Mouse (Mus musculus): ENCODE measurements around the gene Slc2a12. TPM values are rescaled to one million over a fixed set of nuclear protein-coding genes. Genes with fewer than 3 reads are reported as not detected.

Slc2a12 gene
- polyA plus RNA-seq, 1 experiment: 0.01 TPM

DNA sequence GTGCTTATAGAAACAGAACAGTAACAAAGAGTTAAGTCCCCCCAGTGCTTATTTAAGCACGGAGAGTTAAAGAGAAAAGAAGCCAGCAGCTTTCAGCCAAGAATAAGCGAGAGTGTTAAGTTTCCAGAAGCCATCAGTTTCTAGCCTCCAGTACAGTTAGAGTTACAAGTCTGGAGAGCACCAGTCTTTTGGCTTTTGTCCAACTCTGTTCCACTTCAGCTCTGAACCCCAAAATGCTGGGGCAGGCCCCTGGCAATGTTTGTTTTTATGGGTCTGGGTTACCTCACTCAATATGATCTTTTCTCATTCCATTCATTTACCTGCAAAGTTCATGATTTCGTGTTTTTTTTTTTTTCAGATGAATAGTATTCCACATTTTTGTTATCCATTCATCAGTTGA, 7.6 kb upstream of the Slc2a12 start:
- no peak overlapping the region for H3K4me3 ChIP-seq
- no peaks in the 10 kb centered on the region for H3K79me2 ChIP-seq (ENCODE audit: control insufficient read depth, insufficient read depth)
- H3K4me2 ChIP-seq (ENCODE audit: low read depth): peak overlapping the region; percentile 27
- no peak for TF ChIP-seq REST (IDR thresholded peaks at IDR 0.05; ENCODE audit: insufficient read depth, insufficient read length)
- no peak for TF ChIP-seq MYOG (IDR thresholded peaks at IDR 0.05; ENCODE audit: control insufficient read depth in 1 of 3, insufficient read depth in 1 of 3, insufficient read length in 2 of 3, low read depth in 2 of 3)
- no peak for TF ChIP-seq USF1 (IDR thresholded peaks at IDR 0.05; ENCODE audit: low read depth)
- TF ChIP-seq SRF (IDR thresholded peaks at IDR 0.05; ENCODE audit: control insufficient read depth, insufficient read length, low read depth): no peak
- TF ChIP-seq TCF12 (IDR thresholded peaks at IDR 0.05; ENCODE audit: insufficient read depth, poor library complexity, severe bottlenecking): no peak
- TF ChIP-seq CEBPB (IDR thresholded peaks at IDR 0.05; ENCODE audit: insufficient read depth, poor library complexity, severe bottlenecking): no peak
- TF ChIP-seq TCF3 (IDR thresholded peaks at IDR 0.05; ENCODE audit: insufficient read length, low read depth): no peak
- TF ChIP-seq POLR2A (IDR thresholded peaks at IDR 0.05; ENCODE audit: insufficient read length, low read depth): no peak
- no peak for TF ChIP-seq MYOD1 (IDR thresholded peaks at IDR 0.05; ENCODE audit: control insufficient read depth in 1 of 3, insufficient read length in 2 of 3, low read depth in 2 of 3)
- no peak for TF ChIP-seq MAX (IDR thresholded peaks at IDR 0.05; ENCODE audit: low read depth)
- TF ChIP-seq POLR2AphosphoS2 (IDR thresholded peaks at IDR 0.05; ENCODE audit: insufficient read length, low read depth): no peak
- TF ChIP-seq E2F4 (IDR thresholded peaks at IDR 0.05; ENCODE audit: insufficient read depth): no peak
- no peaks in the 10 kb centered on the region for H3K36me3 ChIP-seq (ENCODE audit: control insufficient read depth, insufficient read depth)
- H3K27me3 ChIP-seq (ENCODE audit: control insufficient read depth, insufficient read depth, insufficient read length): no peaks in the 10 kb centered on the region
- H3ac ChIP-seq (ENCODE audit: control insufficient read depth, insufficient read length): no peak overlapping the region

DNA sequence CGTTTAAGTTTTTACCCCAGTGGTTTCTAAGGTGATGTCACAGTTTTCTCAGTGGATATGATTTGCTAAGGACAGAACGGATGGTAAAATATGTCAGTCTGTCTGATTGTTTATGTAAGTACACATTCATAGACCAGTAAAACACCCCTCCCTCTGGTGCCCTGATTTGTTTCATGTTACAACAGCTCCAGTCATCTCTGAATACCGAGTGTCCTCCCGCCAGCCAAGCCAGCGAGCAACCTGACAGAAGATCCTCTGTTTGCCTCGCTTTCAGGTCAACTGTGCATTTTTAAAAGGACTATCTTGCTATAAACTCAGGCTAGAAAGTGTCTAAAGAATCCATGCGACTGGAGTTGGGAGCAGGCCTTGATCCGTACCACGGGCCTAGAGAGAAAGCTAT, 640 bp upstream of the Slc2a12 start:
- no peak overlapping the region for H3K4me3 ChIP-seq
- H3K79me2 ChIP-seq (ENCODE audit: control insufficient read depth, insufficient read depth): no peaks in the 10 kb centered on the region

DNA sequence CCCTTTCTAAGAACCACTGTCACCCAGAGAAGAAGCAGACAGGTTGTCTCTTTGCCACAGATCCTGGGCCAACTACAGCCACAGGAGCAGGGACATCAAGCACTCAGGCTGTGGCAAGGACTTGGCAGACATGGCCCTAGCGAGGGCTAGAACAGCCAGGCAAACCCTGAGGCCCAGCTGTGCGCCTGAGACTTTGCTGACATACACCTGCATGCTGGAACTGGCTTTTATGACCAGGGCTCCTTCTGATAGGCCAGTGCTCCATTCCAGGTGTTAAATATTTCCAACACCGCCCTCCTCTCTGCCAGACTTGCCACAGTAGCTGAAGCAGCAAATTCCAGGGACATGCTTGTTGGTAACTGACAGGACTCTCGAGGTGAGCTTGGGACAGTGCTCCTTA, 3.9 kb downstream of the Slc2a12 start:
- Histone ChIP-seq H3K79me2 (ENCODE audit: control insufficient read depth, insufficient read depth) (no peaks in the 10 kb centered on the region), H3K4me2 (ENCODE audit: low read depth) (no peak overlapping the region), H3K36me3 (ENCODE audit: control insufficient read depth, insufficient read depth) (no peaks in the 10 kb centered on the region), H3K27me3 (ENCODE audit: control insufficient read depth, insufficient read depth, insufficient read length) (peaks cover 5% of the 10 kb centered on the region), H3ac (ENCODE audit: control insufficient read depth, insufficient read length) (no peak overlapping the region), H3K4me3 (no peak overlapping the region)
- no peak for TF ChIP-seq E2F4 (IDR thresholded peaks at IDR 0.05; ENCODE audit: insufficient read depth)
- TF ChIP-seq MYOG (IDR thresholded peaks at IDR 0.05; ENCODE audit: control insufficient read depth in 1 of 3, insufficient read depth in 1 of 3, insufficient read length in 2 of 3, low read depth in 2 of 3): no peak
- no peak for TF ChIP-seq REST (IDR thresholded peaks at IDR 0.05; ENCODE audit: insufficient read depth, insufficient read length)
- TF ChIP-seq POLR2AphosphoS2 (IDR thresholded peaks at IDR 0.05; ENCODE audit: insufficient read length, low read depth): no peak
- TF ChIP-seq USF1 (IDR thresholded peaks at IDR 0.05; ENCODE audit: low read depth): no peak
- no peak for TF ChIP-seq TCF12 (IDR thresholded peaks at IDR 0.05; ENCODE audit: insufficient read depth, poor library complexity, severe bottlenecking)
- TF ChIP-seq SRF (IDR thresholded peaks at IDR 0.05; ENCODE audit: control insufficient read depth, insufficient read length, low read depth): no peak
- no peak for TF ChIP-seq POLR2A (IDR thresholded peaks at IDR 0.05; ENCODE audit: insufficient read length, low read depth)

More for the DNA sequence above, 640 bp upstream of the Slc2a12 start:
- Histone ChIP-seq H3K36me3 (ENCODE audit: control insufficient read depth, insufficient read depth) (no peaks in the 10 kb centered on the region), H3K4me2 (ENCODE audit: low read depth) (no peak overlapping the region), H3K27me3 (ENCODE audit: control insufficient read depth, insufficient read depth, insufficient read length) (peaks cover 5% of the 10 kb centered on the region), H3ac (ENCODE audit: control insufficient read depth, insufficient read length) (no peak overlapping the region)
- TF ChIP-seq MYOD1 (IDR thresholded peaks at IDR 0.05; ENCODE audit: control insufficient read depth in 1 of 3, insufficient read length in 2 of 3, low read depth in 2 of 3): no peak
- no peak for TF ChIP-seq USF1 (IDR thresholded peaks at IDR 0.05; ENCODE audit: low read depth)
- no peak for TF ChIP-seq MAX (IDR thresholded peaks at IDR 0.05; ENCODE audit: low read depth)
- no peak for TF ChIP-seq POLR2AphosphoS2 (IDR thresholded peaks at IDR 0.05; ENCODE audit: insufficient read length, low read depth)
- TF ChIP-seq REST (IDR thresholded peaks at IDR 0.05; ENCODE audit: insufficient read depth, insufficient read length): no peak
- no peak for TF ChIP-seq TCF3 (IDR thresholded peaks at IDR 0.05; ENCODE audit: insufficient read length, low read depth)
- no peak for TF ChIP-seq SRF (IDR thresholded peaks at IDR 0.05; ENCODE audit: control insufficient read depth, insufficient read length, low read depth)
- TF ChIP-seq CEBPB (IDR thresholded peaks at IDR 0.05; ENCODE audit: insufficient read depth, poor library complexity, severe bottlenecking): no peak
- no peak for TF ChIP-seq POLR2A (IDR thresholded peaks at IDR 0.05; ENCODE audit: insufficient read length, low read depth)
- TF ChIP-seq E2F4 (IDR thresholded peaks at IDR 0.05; ENCODE audit: insufficient read depth): no peak
- no peak for TF ChIP-seq TCF12 (IDR thresholded peaks at IDR 0.05; ENCODE audit: insufficient read depth, poor library complexity, severe bottlenecking)

DNA sequence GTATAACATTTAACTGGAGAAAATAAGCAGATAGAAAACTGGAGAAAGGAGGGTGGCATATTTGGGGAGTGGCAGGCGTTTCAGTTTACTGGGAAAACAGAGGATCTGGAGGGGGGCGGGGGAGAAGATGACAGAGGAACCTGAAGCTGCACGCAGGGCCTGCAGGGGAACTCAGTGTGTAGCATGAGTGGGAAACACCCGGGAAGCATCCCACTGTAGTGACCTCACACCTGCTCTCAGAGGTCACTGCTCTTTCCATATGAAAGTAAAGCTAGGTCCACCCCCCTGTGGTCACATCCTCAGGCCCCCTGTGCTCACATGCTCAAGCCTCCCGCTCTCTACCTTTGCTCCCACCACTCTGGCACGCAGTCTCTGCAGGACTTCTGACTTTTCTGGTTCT, 9.0 kb downstream of the Slc2a12 start:
- Histone ChIP-seq H3K4me3 (no peak overlapping the region), H3K79me2 (ENCODE audit: control insufficient read depth, insufficient read depth) (no peaks in the 10 kb centered on the region), H3ac (ENCODE audit: control insufficient read depth, insufficient read length) (no peak overlapping the region), H3K4me2 (ENCODE audit: low read depth) (no peak overlapping the region), H3K36me3 (ENCODE audit: control insufficient read depth, insufficient read depth) (no peaks in the 10 kb centered on the region), H3K27me3 (ENCODE audit: control insufficient read depth, insufficient read depth, insufficient read length) (peaks cover 1% of the 10 kb centered on the region)
- TF ChIP-seq USF1 (IDR thresholded peaks at IDR 0.05; ENCODE audit: low read depth) (no peak), E2F4 (IDR thresholded peaks at IDR 0.05; ENCODE audit: insufficient read depth) (no peak), MYOD1 (IDR thresholded peaks at IDR 0.05; ENCODE audit: control insufficient read depth in 1 of 3, insufficient read length in 2 of 3, low read depth in 2 of 3) (no peak), MAX (IDR thresholded peaks at IDR 0.05; ENCODE audit: low read depth) (no peak), TCF3 (IDR thresholded peaks at IDR 0.05; ENCODE audit: insufficient read length, low read depth) (no peak), SRF (IDR thresholded peaks at IDR 0.05; ENCODE audit: control insufficient read depth, insufficient read length, low read depth) (no peak), POLR2A (IDR thresholded peaks at IDR 0.05; ENCODE audit: insufficient read length, low read depth) (no peak), POLR2AphosphoS2 (IDR thresholded peaks at IDR 0.05; ENCODE audit: insufficient read length, low read depth) (no peak), TCF12 (IDR thresholded peaks at IDR 0.05; ENCODE audit: insufficient read depth, poor library complexity, severe bottlenecking) (no peak), CEBPB (IDR thresholded peaks at IDR 0.05; ENCODE audit: insufficient read depth, poor library complexity, severe bottlenecking) (no peak), REST (IDR thresholded peaks at IDR 0.05; ENCODE audit: insufficient read depth, insufficient read length) (no peak), MYOG (IDR thresholded peaks at IDR 0.05; ENCODE audit: control insufficient read depth in 1 of 3, insufficient read depth in 1 of 3, insufficient read length in 2 of 3, low read depth in 2 of 3) (no peak)
